Mouse (Mus musculus): ENCODE measurements around the gene Vmn1r27.
A peak's percentile ranks its signal among the peaks of the same experiment; 100 is the strongest.

Gene Vmn1r27

DNA sequence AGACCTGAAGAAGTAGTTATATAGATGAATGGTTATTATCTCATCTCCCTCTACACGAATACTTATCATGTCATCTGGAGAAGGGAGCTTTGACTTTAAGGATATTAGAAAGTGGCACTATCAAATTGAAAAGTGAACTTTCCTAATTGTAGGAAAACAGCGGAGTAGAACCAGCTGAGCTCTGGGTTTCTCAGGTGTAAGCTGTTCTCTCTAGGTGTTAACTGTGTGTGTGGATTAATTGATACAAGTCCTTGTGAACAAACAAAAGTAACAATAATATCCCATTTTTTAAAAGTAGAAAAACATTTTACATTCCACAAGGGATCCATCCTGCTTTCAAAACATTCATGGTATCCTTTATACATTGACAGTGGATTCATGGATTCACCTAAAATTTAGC lies at the start of gene Vmn1r27:
Vmn1r27 (minus strand) TSS at position 101 of the 400 bp plus-strand sequence.
- DNase-seq (ENCODE audit: low spot score in 2 of 2), result no peak

DNA sequence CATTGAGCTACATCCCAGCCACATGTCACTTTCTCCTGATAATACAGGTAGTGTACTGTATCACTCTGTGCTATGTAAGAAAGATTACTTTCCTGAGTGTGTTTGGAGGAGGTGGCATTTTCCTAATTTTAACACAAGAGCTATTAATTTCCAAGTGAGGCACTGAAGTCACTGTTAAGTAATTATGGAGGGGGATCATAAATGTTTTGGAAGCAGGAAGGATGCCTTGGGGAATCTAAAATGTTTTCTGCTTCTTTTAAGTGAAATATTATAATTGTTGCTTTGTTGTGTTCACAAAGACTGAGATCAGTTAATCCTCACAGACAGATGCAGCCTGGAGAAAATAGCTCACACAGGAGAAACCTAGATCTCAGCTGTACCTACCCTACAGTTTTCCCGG lies 43.1 kb upstream of the Vmn1r27 start, which contains the start of gene Vmn1r28:
Vmn1r28 (plus strand) TSS at position 301 of the 400 bp plus-strand sequence.
- DNase-seq (ENCODE audit: low spot score in 2 of 2), result no peak

DNA sequence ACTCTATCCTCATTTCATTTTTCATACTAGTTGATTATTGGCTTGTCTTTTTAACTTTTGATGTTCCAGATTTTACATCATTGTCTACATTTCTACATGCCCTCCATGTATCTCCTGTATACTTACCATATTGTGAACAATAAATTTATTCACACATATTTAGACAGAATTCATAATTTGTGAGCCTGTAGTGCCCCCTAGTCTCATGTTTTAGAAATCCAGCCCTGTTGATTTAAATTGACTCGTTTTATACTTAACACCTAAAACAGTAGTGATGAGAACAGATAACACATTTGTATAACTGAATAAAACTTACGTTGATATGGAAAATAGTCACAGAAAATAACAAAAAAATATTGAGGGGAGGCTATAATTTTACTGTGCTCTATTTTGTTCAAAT lies 2.5 kb downstream of the Vmn1r27 start:
- DNase-seq (ENCODE audit: low spot score in 2 of 2), result peak in 1 of 2 experiments; percentile 1
